Mouse (Mus musculus): ENCODE results near the gene Hsd17b1. TPM values are rescaled to one million over a fixed set of nuclear protein-coding genes. Genes with fewer than 3 reads are reported as not detected.

Gene Hsd17b1
- polyA plus RNA-seq, 2 experiments: 0.23 TPM; not detected in 1

DNA sequence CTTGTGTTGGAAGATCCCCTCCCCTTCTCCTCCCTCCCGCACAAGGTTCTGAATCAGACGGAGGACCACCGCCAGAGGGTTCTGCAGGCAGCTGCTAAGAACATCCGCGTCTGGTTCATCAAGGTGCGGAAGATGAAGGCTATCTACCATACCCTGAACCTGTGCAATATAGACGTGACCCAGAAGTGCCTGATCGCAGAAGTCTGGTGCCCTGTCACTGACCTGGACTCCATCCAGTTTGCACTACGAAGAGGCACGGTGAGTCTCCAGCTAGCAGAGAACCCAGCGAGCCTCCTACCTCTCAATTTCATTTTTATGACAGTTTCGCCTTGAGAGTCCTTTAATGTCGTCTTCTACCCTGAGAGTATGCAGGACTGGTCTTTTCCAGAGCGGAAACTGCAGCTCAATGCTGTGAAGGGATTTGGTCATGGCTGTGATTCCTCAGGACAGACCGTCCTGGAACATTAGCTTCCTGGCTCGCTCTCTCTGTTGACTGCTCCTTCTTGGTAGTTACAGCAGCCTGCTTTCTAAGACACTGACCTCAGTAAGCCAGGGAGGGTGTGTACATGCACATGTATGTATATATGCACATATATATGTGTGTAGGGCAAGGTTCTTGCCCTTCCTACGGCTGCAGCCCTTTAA lies 44.2 kb upstream of the Hsd17b1 start:
- no peaks in the 10 kb centered on the region for H3K9me3 ChIP-seq (ENCODE audit: control insufficient read depth, low read length)
- 91% methylated on average over 17 of the region's 17 CpGs for WGBS
- no peaks in the 10 kb centered on the region for H3K4me1 ChIP-seq (ENCODE audit: control insufficient read depth, insufficient read depth, low read length)
- H3K27ac ChIP-seq (replicated peaks; ENCODE audit: low read depth, low read length): no peak overlapping the region
- ATAC-seq (ENCODE audit: low FRiP score, low read depth) (no peak), DNase-seq (ENCODE audit: low spot score) (no peak)
- no peak overlapping the region for H3K4me2 ChIP-seq (replicated peaks; ENCODE audit: low read depth, low read length, severe bottlenecking)
- H3K27me3 ChIP-seq (ENCODE audit: control insufficient read depth, insufficient read depth, low read length): no peaks in the 10 kb centered on the region
- TF ChIP-seq POLR2A (IDR thresholded peaks at IDR 0.05; ENCODE audit: borderline replicate concordance, extremely low read depth, insufficient read depth, insufficient read length): no peak
- no peak overlapping the region for H3K9ac ChIP-seq (ENCODE audit: low read depth, low read length, severe bottlenecking)
- H3K36me3 ChIP-seq (ENCODE audit: control insufficient read depth, insufficient read depth, low read length): peaks cover 53% of the 10 kb centered on the region
- H3K4me3 ChIP-seq (replicated peaks; ENCODE audit: low read length): no peak overlapping the region

DNA sequence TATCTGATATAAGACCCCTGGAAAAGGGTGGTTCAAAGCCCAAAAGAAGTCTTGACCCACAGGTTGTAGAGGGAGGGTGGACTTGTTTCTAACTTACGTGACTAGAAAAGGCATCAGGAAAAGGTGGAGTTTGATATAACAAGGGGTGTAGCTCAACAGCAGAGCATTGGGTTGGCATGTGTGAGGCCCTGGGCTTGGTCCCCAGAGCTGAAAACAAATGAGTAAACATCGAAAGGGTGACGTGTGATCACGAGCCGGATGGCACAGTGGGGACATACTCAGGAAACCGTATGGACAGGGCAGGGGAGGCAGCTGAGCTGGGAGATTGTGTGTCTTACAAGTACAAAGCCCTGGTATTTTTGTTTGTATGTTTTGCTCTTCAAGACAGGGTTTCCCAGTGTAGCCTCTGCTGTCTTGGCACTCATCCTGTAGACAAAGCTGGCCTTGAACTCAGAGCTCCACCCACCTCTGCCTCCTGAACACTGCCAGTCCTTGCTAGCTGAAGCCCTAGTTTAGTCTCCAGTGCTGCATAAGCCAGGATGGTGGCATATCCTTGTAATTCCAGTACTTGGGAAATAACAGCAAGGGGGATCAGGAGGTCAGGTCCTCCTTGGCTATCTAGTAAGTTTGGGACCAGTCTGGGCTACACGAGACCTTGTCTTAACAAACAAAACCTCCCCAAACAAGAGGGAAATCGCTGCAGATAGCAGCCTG lies 43.4 kb upstream of the Hsd17b1 start:
- Histone ChIP-seq H3K4me1 (ENCODE audit: control insufficient read depth, insufficient read depth, low read length) (no peaks in the 10 kb centered on the region), H3K4me3 (replicated peaks; ENCODE audit: low read length) (no peak overlapping the region), H3K27ac (replicated peaks; ENCODE audit: low read depth, low read length) (no peak overlapping the region), H3K9ac (ENCODE audit: low read depth, low read length, severe bottlenecking) (no peak overlapping the region), H3K36me3 (ENCODE audit: control insufficient read depth, insufficient read depth, low read length) (peaks cover 55% of the 10 kb centered on the region), H3K4me2 (replicated peaks; ENCODE audit: low read depth, low read length, severe bottlenecking) (no peak overlapping the region), H3K27me3 (ENCODE audit: control insufficient read depth, insufficient read depth, low read length) (no peaks in the 10 kb centered on the region), H3K9me3 (ENCODE audit: control insufficient read depth, low read length) (no peaks in the 10 kb centered on the region)
- ATAC-seq (ENCODE audit: low FRiP score, low read depth) (no peak), DNase-seq (ENCODE audit: low spot score) (no peak)
- 90% methylated on average over 8 of the region's 8 CpGs for WGBS
- TF ChIP-seq POLR2A (IDR thresholded peaks at IDR 0.05; ENCODE audit: borderline replicate concordance, extremely low read depth, insufficient read depth, insufficient read length): no peak

DNA sequence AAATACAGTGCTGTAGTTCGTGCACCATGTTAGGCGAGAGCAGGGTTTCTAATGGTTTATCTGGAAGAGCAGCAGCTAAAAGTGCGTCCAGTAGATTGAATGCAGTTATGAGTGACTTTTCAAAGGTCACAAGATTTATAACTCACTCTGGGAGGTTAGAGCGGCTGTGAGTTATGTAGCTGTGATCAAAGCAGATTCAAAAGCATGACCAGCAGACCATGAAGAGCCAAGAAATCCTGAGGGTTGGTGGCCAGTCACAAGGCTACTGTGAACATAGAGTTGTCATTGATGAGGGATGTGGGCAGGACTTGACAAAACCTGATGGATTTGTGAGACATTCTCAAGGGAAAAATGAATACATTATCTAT lies 42.9 kb upstream of the Hsd17b1 start:
- whole genome bisulfite sequencing: 85% methylated on average over 4 of the region's 4 CpGs
- ATAC-seq (ENCODE audit: low FRiP score, low read depth): no peak
- no peak overlapping the region for H3K9ac ChIP-seq (ENCODE audit: low read depth, low read length, severe bottlenecking)
- no peak for DNase-seq (ENCODE audit: low spot score)
- H3K27me3 ChIP-seq (ENCODE audit: control insufficient read depth, insufficient read depth, low read length): no peaks in the 10 kb centered on the region
- TF ChIP-seq POLR2A (IDR thresholded peaks at IDR 0.05; ENCODE audit: borderline replicate concordance, extremely low read depth, insufficient read depth, insufficient read length): no peak
- H3K36me3 ChIP-seq (ENCODE audit: control insufficient read depth, insufficient read depth, low read length): peaks cover 57% of the 10 kb centered on the region
- no peak overlapping the region for H3K4me3 ChIP-seq (replicated peaks; ENCODE audit: low read length)
- no peak overlapping the region for H3K27ac ChIP-seq (replicated peaks; ENCODE audit: low read depth, low read length)
- H3K4me1 ChIP-seq (ENCODE audit: control insufficient read depth, insufficient read depth, low read length): no peaks in the 10 kb centered on the region
- no peak overlapping the region for H3K4me2 ChIP-seq (replicated peaks; ENCODE audit: low read depth, low read length, severe bottlenecking)
- H3K9me3 ChIP-seq (ENCODE audit: control insufficient read depth, low read length): no peaks in the 10 kb centered on the region

DNA sequence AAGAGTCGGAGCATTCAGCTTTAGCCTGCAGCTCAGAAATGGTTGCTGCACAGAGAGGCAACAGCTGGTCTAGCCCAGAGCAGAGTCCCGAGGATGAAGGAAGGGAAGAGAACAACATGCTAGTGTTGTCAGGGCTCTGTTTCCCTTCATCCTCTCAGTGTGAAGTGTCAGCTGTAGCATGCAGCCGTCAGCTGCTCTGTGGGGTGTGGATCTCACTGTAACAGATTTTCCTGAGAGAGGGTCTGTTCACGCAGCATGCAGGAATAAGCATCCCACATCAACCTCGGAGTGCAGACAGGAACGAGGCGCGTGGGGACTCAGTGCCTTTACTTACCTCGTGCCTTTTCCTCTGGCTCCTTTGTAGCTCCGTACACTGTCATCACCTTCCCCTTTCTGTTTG lies 40.4 kb upstream of the Hsd17b1 start:
- no peak overlapping the region for H3K4me3 ChIP-seq (replicated peaks; ENCODE audit: low read length)
- no peaks in the 10 kb centered on the region for H3K27me3 ChIP-seq (ENCODE audit: control insufficient read depth, insufficient read depth, low read length)
- DNase-seq (ENCODE audit: low spot score) (no peak), ATAC-seq (ENCODE audit: low FRiP score, low read depth) (no peak)
- no peak for TF ChIP-seq POLR2A (IDR thresholded peaks at IDR 0.05; ENCODE audit: borderline replicate concordance, extremely low read depth, insufficient read depth, insufficient read length)
- H3K9ac ChIP-seq (ENCODE audit: low read depth, low read length, severe bottlenecking): no peak overlapping the region
- H3K9me3 ChIP-seq (ENCODE audit: control insufficient read depth, low read length): no peaks in the 10 kb centered on the region
- H3K27ac ChIP-seq (replicated peaks; ENCODE audit: low read depth, low read length): no peak overlapping the region
- H3K4me2 ChIP-seq (replicated peaks; ENCODE audit: low read depth, low read length, severe bottlenecking): no peak overlapping the region
- WGBS: 87% methylated on average over 10 of the region's 10 CpGs
- H3K36me3 ChIP-seq (ENCODE audit: control insufficient read depth, insufficient read depth, low read length): peaks cover 64% of the 10 kb centered on the region
- H3K4me1 ChIP-seq (ENCODE audit: control insufficient read depth, insufficient read depth, low read length): no peaks in the 10 kb centered on the region

DNA sequence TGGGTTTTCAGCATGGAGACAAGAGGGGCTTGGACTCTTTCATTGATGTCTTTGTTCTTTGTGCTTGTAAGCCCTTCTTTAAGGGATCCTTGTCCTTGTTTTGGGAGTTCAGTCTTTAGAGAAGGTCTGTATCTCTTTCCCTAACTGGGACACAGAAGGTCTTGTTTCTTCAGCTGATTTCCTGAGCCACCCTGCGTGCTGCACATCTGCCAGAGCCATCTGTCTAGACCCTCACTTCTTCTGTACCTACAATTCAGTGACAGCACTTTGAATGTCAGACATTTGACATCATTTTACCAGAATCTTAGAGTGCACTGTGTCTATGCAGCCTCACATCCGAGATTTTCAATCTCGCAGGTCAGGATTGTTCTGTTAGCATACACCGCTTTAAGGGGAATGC lies 32.4 kb upstream of the Hsd17b1 start:
- Histone ChIP-seq H3K4me3 (replicated peaks; ENCODE audit: low read length) (no peak overlapping the region), H3K27me3 (ENCODE audit: control insufficient read depth, insufficient read depth, low read length) (no peaks in the 10 kb centered on the region), H3K36me3 (ENCODE audit: control insufficient read depth, insufficient read depth, low read length) (peaks cover 92% of the 10 kb centered on the region), H3K9me3 (ENCODE audit: control insufficient read depth, low read length) (no peaks in the 10 kb centered on the region), H3K27ac (replicated peaks; ENCODE audit: low read depth, low read length) (no peak overlapping the region), H3K4me2 (replicated peaks; ENCODE audit: low read depth, low read length, severe bottlenecking) (no peak overlapping the region), H3K9ac (ENCODE audit: low read depth, low read length, severe bottlenecking) (no peak overlapping the region), H3K4me1 (ENCODE audit: control insufficient read depth, insufficient read depth, low read length) (no peaks in the 10 kb centered on the region)
- no peak for DNase-seq (ENCODE audit: low spot score)
- ATAC-seq (ENCODE audit: low FRiP score, low read depth): no peak
- TF ChIP-seq POLR2A (IDR thresholded peaks at IDR 0.05; ENCODE audit: borderline replicate concordance, extremely low read depth, insufficient read depth, insufficient read length): no peak
- WGBS: 93% methylated on average over 4 of the region's 4 CpGs
